Mouse (Mus musculus) heart, embryonic 14.5 days (tissue): ENCODE data around the gene Zmym5. TPM values are rescaled to one million over a fixed set of nuclear protein-coding genes. Genes with fewer than 3 reads are reported as not detected.
"Not testable (repeated sequence)": the region's sequence is repeated elsewhere in the genome, so short reads cannot be mapped to it uniquely, and the experiment has no call there.

Source experiments
- ATAC-seq: fragments of 200-750 bp; cut with Nextera tagmentation; 2 replicates; pipeline ENCODE4 v1.8.0; 2017; ENCODE audit warnings: low read depth, moderate TSS enrichment; ENCODE audit not compliant: insufficient number of reproducible peaks, insufficient read depth, low FRiP score
- H3K27ac ChIP-seq, 2 experiments: fragments of 200-500 bp in 1 of 2; fragments of 300-500 bp in 1 of 2; sonication (generic) in 1 of 2; replicated peaks in 1 of 2; 2 replicates each; pipeline ENCODE4 v1.5.1; 2012 to 2014; ENCODE audit warnings: low read depth in 2 of 2, low read length in 2 of 2, control low read depth in 1 of 2, mild to moderate bottlenecking in 1 of 2, mixed read lengths in 1 of 2; ENCODE audit not compliant: control insufficient read depth in 1 of 2, insufficient read depth in 1 of 2
- H3K27me3 ChIP-seq: fragments of 300-500 bp; sonication (generic); 2 replicates; pipeline ENCODE4 v1.6.1; 2014; ENCODE audit warnings: mild to moderate bottlenecking, low read length, control low read depth; ENCODE audit not compliant: control insufficient read depth, insufficient read depth
- H3K36me3 ChIP-seq: fragments of 300-500 bp; sonication (generic); 2 replicates; pipeline ENCODE4 v1.6.1; 2014; ENCODE audit warnings: mild to moderate bottlenecking, control low read depth, low read length, mixed read lengths; ENCODE audit not compliant: control insufficient read depth, insufficient read depth
- H3K4me1 ChIP-seq, 2 experiments: fragments of 200-500 bp in 1 of 2; fragments of 300-500 bp in 1 of 2; sonication (generic) in 1 of 2; 2 replicates each; pipeline ENCODE4 v1.6.1; 2012 to 2014; ENCODE audit warnings: low read length in 2 of 2, control low read depth in 1 of 2, mixed read lengths in 1 of 2; ENCODE audit not compliant: control insufficient read depth in 2 of 2, insufficient read depth in 2 of 2
- H3K4me2 ChIP-seq: fragments of 300-500 bp; sonication (generic); 2 replicates; pipeline ENCODE4 v1.6.1; 2014; ENCODE audit warnings: mild to moderate bottlenecking, low read length
- H3K4me3 ChIP-seq, 2 experiments: fragments of 200-500 bp in 1 of 2; fragments of 300-500 bp in 1 of 2; sonication (generic) in 1 of 2; 2 replicates each; pipeline ENCODE4 v1.5.1; 2012 to 2014; ENCODE audit warnings: low read length in 2 of 2, mild to moderate bottlenecking in 2 of 2, control low read depth in 1 of 2, low read depth in 1 of 2, moderate library complexity in 1 of 2; ENCODE audit not compliant: control insufficient read depth in 1 of 2, insufficient read depth in 1 of 2
- H3K9ac ChIP-seq: fragments of 300-500 bp; sonication (generic); 2 replicates; pipeline ENCODE4 v1.6.1; 2014; ENCODE audit warnings: mild to moderate bottlenecking, low read length
- H3K9me3 ChIP-seq: fragments of 300-500 bp; sonication (generic); 2 replicates; pipeline ENCODE4 v1.6.1; 2016; ENCODE audit warnings: low read length, control low read depth; ENCODE audit not compliant: control insufficient read depth
- WGBS: fragments of 180-500 bp; shearing (Covaris S2); extraction: QIAGEN DNeasy Blood & Tissue Kit; methylation state at CpG from one replicate; pipeline ENCODE4 v1.1.7; 2014; 5-methylcytosine and 5-hydroxymethylcytosine counted together
- polyA plus RNA-seq: library from polyadenylated mRNA; unstranded; fragments of >200 nt; fragmentation: Nextera tagmentation; extraction: Ambion mirVana; gene quantifications from 2 replicates; pipeline ENCODE4 v1.2.1, GENCODE M21; 2014

Zmym5 gene
- polyA plus RNA-seq, result 14.3 and 16.4 TPM in 2 replicates

GRCm38 (mm10) chr14:56811701-56812339 lies at the start of gene Zmym5:
Gene Zmym5, minus strand, starts transcription at chr14:56811716.
- ATAC-seq, result peak; percentile 98

DNA sequence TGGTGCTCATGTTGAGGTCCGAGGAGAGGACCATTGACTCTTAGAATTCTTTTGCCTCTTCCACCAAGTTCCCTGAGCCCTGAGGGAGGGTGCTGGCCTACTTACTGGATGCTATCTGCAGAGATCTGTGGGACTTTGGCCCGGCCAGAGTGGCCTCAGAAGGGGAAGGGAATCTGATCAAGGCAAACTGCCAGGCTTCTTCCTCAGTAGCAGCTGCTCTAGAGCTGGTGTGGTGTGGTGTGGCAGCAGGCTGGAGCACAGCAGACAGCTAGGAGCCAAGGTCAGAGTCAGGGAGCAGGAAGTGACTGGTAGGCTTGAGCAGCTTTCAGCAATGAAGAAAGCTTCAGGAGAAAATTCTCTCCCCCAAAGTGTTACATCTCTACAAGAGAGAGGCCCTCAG lies 38.2 kb upstream of the Zmym5 start:
- Histone ChIP-seq H3K4me2 (no peak overlapping the region), H3K36me3 (no peaks in the 10 kb centered on the region), H3K9me3 (peaks cover 18% of the 10 kb centered on the region), H3K27me3 (no peaks in the 10 kb centered on the region), H3K9ac (no peak overlapping the region), H3K4me3 (no peak overlapping the region), H3K27ac (no peak overlapping the region), H3K4me1 (no peaks in the 10 kb centered on the region)
- WGBS, result 53% methylated on average over 2 of the region's 2 CpGs
- ATAC-seq, result no peak

More at GRCm38 (mm10) chr14:56811701-56812339, at the start of gene Zmym5:
- H3K4me3 ChIP-seq, result peak within 1 kb of the TSS; percentile 70 to 88
- H3K4me2 ChIP-seq, result peak within 1 kb of the TSS; percentile 79
- H3K9ac ChIP-seq, result peak within 1 kb of the TSS; percentile 83
- 2% methylated on average over 34 of the region's 72 CpGs for WGBS
- H3K27ac ChIP-seq, result peak within 1 kb of the TSS; percentile 94 to 96
- not testable (repeated sequence) for H3K9me3 ChIP-seq, H3K36me3 ChIP-seq, H3K27me3 ChIP-seq
- peaks cover 0 to 15% of the 10 kb centered on the region in 2 experiments; a peak in 3 of 4 replicates for H3K4me1 ChIP-seq

DNA sequence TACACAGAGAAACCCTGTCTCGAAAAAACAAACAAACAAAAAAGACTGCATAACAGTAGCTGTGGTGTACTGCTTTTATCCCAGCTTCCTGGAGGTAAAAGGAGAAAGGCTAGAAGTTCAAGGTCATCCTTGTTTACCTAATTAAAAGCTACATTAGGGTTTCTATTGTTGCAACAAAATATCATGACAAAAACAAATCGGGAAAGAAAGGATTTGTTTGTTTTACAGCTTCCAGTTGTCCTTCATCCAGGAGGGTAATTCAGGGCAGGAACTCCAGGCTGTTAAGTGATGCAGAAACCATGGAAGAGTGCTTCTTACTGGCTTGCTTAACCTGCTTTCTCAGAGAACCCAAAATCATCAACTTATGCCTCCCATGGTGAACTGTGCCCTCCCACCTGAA lies 36.8 kb upstream of the Zmym5 start:
- Histone ChIP-seq H3K9ac (no peak overlapping the region), H3K4me1 (no peaks in the 10 kb centered on the region), H3K4me2 (no peak overlapping the region), H3K27me3 (no peaks in the 10 kb centered on the region), H3K4me3 (no peak overlapping the region), H3K27ac (no peak overlapping the region), H3K36me3 (no peaks in the 10 kb centered on the region), H3K9me3 (peaks cover 5% of the 10 kb centered on the region; the same call in 1 of the 2 replicates)
- no peak for ATAC-seq
- WGBS, result 72% methylated on average over 2 of the region's 2 CpGs

DNA sequence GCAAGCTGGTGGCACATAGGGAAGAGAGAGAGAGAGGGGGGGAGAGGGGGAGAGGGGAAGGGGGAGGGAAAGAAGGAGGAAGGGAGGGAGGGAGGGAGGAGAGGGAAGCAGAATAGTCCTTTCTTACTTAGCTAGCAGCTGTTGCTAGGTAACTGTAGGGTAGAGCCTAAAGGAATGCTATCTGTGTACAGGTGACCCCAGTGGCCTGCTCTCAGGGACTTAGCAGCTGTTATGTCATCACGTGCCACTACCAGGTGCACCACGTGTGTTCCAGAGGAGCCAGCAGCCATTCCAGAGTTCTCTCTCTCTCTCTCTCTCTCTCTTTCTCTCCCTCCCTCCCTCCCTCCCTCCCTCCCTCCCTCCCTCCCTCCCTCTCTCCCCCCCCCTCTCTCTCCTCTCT lies 33.0 kb upstream of the Zmym5 start:
- ATAC-seq, result no peak
- whole genome bisulfite sequencing, result 25% methylated on average over 2 of the region's 2 CpGs

DNA sequence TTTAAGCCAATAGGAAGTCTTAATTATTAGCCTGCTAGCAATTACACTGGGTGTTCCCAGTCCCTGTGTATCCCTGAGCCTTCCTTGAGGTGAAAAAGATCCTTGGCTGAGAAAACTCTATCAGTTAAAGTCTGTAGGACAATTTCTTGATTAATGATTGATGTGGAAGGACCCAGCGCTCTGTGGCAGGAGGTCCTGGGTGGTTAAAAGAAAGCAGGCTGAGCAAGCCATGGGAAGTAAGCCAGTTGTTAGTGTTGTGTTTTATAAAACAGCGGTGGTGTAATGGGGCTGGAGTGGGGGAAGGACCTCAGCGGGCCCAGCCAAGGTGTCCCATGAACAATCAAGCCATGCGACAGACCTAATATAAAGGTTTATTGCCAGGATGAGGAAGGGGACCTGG lies 32.5 kb upstream of the Zmym5 start:
- Histone ChIP-seq H3K9me3 (no peaks in the 10 kb centered on the region), H3K9ac (no peak overlapping the region), H3K4me1 (no peaks in the 10 kb centered on the region), H3K4me3 (no peak overlapping the region), H3K27ac (no peak overlapping the region), H3K27me3 (no peaks in the 10 kb centered on the region), H3K4me2 (no peak overlapping the region), H3K36me3 (no peaks in the 10 kb centered on the region)
- ATAC-seq, result no peak
- 72% methylated on average over 4 of the region's 4 CpGs for WGBS

More for the DNA sequence above, 33.0 kb upstream of the Zmym5 start:
- Histone ChIP-seq H3K9ac (no peak overlapping the region), H3K9me3 (no peaks in the 10 kb centered on the region), H3K4me3 (no peak overlapping the region), H3K4me2 (no peak overlapping the region), H3K4me1 (no peaks in the 10 kb centered on the region), H3K27me3 (no peaks in the 10 kb centered on the region), H3K36me3 (no peaks in the 10 kb centered on the region), H3K27ac (no peak overlapping the region)

GRCm38 (mm10) chr14:56834576-56834975 lies 23.1 kb upstream of the Zmym5 start:
- H3K9ac ChIP-seq, H3K4me3 ChIP-seq, H3K36me3 ChIP-seq, H3K27me3 ChIP-seq, ATAC-seq, H3K4me2 ChIP-seq, H3K9me3 ChIP-seq, H3K4me1 ChIP-seq, H3K27ac ChIP-seq: not testable (repeated sequence)
- 81% methylated on average over 5 of the region's 5 CpGs for WGBS

DNA sequence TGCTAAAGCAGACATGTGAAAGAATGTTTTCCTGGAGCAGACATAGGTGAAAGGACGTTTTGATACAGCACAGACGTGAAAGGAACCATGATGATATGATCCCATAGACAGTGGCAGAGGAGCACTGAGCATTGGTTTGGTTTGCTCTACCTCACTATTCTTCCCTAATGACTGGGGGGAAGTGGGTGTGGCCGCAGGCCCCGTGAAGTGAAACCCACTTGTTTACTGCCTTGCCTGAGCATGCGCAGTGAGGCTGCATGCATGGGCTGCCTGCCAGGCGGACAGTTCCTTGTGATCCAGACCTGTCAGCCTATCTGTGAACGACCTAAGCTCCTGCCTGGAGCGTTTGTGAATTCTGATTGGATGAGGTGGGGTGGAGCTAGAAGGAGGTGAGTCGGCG lies 21.7 kb upstream of the Zmym5 start:
- H3K36me3 ChIP-seq, H3K27me3 ChIP-seq, H3K9me3 ChIP-seq, ATAC-seq, H3K4me1 ChIP-seq, H3K9ac ChIP-seq, H3K4me3 ChIP-seq, H3K27ac ChIP-seq, H3K4me2 ChIP-seq: not testable (repeated sequence)
- WGBS, result 59% methylated on average over 10 of the region's 10 CpGs

GRCm38 (mm10) chr14:56832563-56833113 lies 21.1 kb upstream of the Zmym5 start:
- H3K9ac ChIP-seq, result no peak overlapping the region
- no peak overlapping the region for H3K27ac ChIP-seq
- H3K27me3 ChIP-seq, result no peaks in the 10 kb centered on the region
- no peaks in the 10 kb centered on the region for H3K9me3 ChIP-seq
- 50% methylated on average over 1 of the region's 1 CpGs for WGBS
- no peak overlapping the region for H3K4me2 ChIP-seq
- no peak overlapping the region for H3K4me3 ChIP-seq
- no peaks in the 10 kb centered on the region for H3K36me3 ChIP-seq
- H3K4me1 ChIP-seq, result no peaks in the 10 kb centered on the region
- no peak for ATAC-seq
